Mouse (Mus musculus) small intestine, adult 2 months (tissue): Measurements from ENCODE around the gene Msi2.

Source experiments
- CTCF ChIP-seq: fragments of 200-500 bp; IDR thresholded peaks from 2 replicates; pipeline ENCODE4 v1.5.1; 2012; ENCODE audit warnings: low read depth, mild to moderate bottlenecking, control low read depth, inconsistent platforms, low read length, moderate library complexity, mixed read lengths; ENCODE audit not compliant: insufficient replicate concordance, insufficient read length; ENCODE audit errors: extremely low read depth
- POLR2A ChIP-seq: fragments of 200-500 bp; IDR thresholded peaks from 2 replicates; pipeline ENCODE4 v1.6.1; 2012; ENCODE audit warnings: low read depth, mild to moderate bottlenecking, control low read depth, inconsistent platforms, low read length, moderate library complexity

DNA sequence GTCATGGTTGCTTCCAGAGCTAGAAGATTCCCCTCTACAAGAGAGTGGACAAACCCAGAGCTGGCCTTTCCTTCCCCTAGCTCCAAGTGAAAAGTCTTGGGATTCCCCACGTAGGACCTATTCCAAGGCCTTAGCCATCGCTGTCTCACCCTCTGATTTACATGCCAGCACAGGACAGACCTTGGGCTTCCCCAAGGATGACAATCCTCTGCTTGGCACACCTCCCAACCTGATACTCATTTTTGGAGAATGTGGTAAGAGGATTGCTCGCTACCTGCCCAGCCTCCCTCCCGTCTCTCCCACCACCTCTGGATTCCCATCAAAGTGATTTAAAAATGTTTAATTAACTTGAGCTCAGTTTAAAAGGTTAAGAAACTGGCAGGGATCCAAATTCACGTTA is 372.2 kb downstream of the Msi2 start:
- TF ChIP-seq POLR2A (no peak), CTCF (no peak)
